Mouse (Mus musculus) MEL (cell line): ENCODE results near the gene Bfsp2. TPM values are rescaled to one million over a fixed set of nuclear protein-coding genes. Genes with fewer than 3 reads are reported as not detected.

Experiments
- DNase-seq: peaks from one replicate; pipeline ENCODE4 v3.0.0; 2011; ENCODE audit warnings: low read depth, low spot score
- H3K27ac ChIP-seq: 2 replicates; pipeline ENCODE4 v1.5.1; 2012; ENCODE audit warnings: low read depth, mild to moderate bottlenecking, control low read depth, low read length, moderate library complexity; ENCODE audit not compliant: control insufficient read depth
- H3K27me3 ChIP-seq, 2 experiments: fragments of 150-350 bp in 1 of 2; sonication (generic) in 1 of 2; 2 replicates each; pipeline ENCODE4 v1.6.1; 2012; ENCODE audit warnings: low read length in 2 of 2, mild to moderate bottlenecking in 2 of 2, improper control_type of control experiment in 1 of 2, moderate library complexity in 1 of 2; ENCODE audit not compliant: insufficient read depth in 2 of 2, control insufficient read depth in 1 of 2
- H3K36me3 ChIP-seq, 2 experiments: 2 replicates each; pipeline ENCODE4 v1.6.1; 2012 to 2014; ENCODE audit warnings: low read length in 2 of 2, improper control_type of control experiment in 1 of 2, inconsistent platforms in 1 of 2, mild to moderate bottlenecking in 1 of 2; ENCODE audit not compliant: insufficient read depth in 2 of 2, control insufficient read depth in 1 of 2
- H3K4me1 ChIP-seq, 2 experiments: fragments of 150-350 bp in 1 of 2; sonication (generic) in 1 of 2; 2 replicates each; pipeline ENCODE4 v1.6.1; 2012; ENCODE audit warnings: low read length in 2 of 2, improper control_type of control experiment in 1 of 2, mild to moderate bottlenecking in 1 of 2; ENCODE audit not compliant: insufficient read depth in 2 of 2, control insufficient read depth in 1 of 2
- H3K4me3 ChIP-seq, 2 experiments: fragments of 150-350 bp in 1 of 2; sonication (generic) in 1 of 2; 2 replicates each; pipeline ENCODE4 v1.5.1; 2012; ENCODE audit warnings: low read depth in 2 of 2, low read length in 2 of 2, mild to moderate bottlenecking in 2 of 2, moderate library complexity in 2 of 2, control low read depth in 1 of 2, improper control_type of control experiment in 1 of 2; ENCODE audit not compliant: control insufficient read depth in 1 of 2, insufficient read depth in 1 of 2
- H3K79me2 ChIP-seq: 2 replicates; pipeline ENCODE4 v1.6.1; 2012; ENCODE audit warnings: mild to moderate bottlenecking, low read length, moderate library complexity; ENCODE audit not compliant: control insufficient read depth, poor library complexity, insufficient read depth
- H3K9ac ChIP-seq: 2 replicates; pipeline ENCODE4 v1.6.1; 2012; ENCODE audit warnings: low read depth, mild to moderate bottlenecking, control low read depth, low read length, moderate library complexity; ENCODE audit not compliant: control insufficient read depth, poor library complexity, severe bottlenecking
- H3K9me3 ChIP-seq: fragments of 150-350 bp; sonication (generic); replicated peaks from 2 replicates; pipeline ENCODE4 v1.6.1; 2012; ENCODE audit warnings: mild to moderate bottlenecking, low read length, improper control_type of control experiment, moderate library complexity; ENCODE audit not compliant: insufficient read depth
- BHLHE40 ChIP-seq: IDR thresholded peaks from 2 replicates; pipeline ENCODE4 v1.6.1; 2012; ENCODE audit warnings: low read depth, mild to moderate bottlenecking, inconsistent platforms, low read length, improper control_type of control experiment, borderline replicate concordance
- CHD1 ChIP-seq: IDR thresholded peaks from 2 replicates; pipeline ENCODE4 v1.6.1; 2012; ENCODE audit warnings: low read depth, mild to moderate bottlenecking, inconsistent platforms, low read length, improper control_type of control experiment
- CTCF ChIP-seq, 3 experiments: IDR thresholded peaks in 2 of 3; conservative IDR thresholded peaks in 1 of 3; 2 replicates each; pipeline ENCODE4 v1.5.1; 2011 to 2012; ENCODE audit warnings: low read length in 3 of 3, low read depth in 2 of 3, mild to moderate bottlenecking in 2 of 3, improper control_type of control experiment in 1 of 3, inconsistent platforms in 1 of 3, mixed read lengths in 1 of 3, moderate library complexity in 1 of 3; ENCODE audit not compliant: control insufficient read depth in 1 of 3, insufficient read depth in 1 of 3, poor library complexity in 1 of 3, severe bottlenecking in 1 of 3
- ETS1 ChIP-seq: IDR thresholded peaks from 2 replicates; pipeline ENCODE4 v1.6.1; 2012; ENCODE audit warnings: low read depth, mild to moderate bottlenecking, inconsistent platforms, low read length, improper control_type of control experiment, moderate library complexity
- HCFC1 ChIP-seq: IDR thresholded peaks from 2 replicates; pipeline ENCODE4 v1.6.1; 2012; ENCODE audit warnings: low read depth, mild to moderate bottlenecking, inconsistent platforms, low read length, improper control_type of control experiment, moderate library complexity
- KAT2A ChIP-seq: conservative IDR thresholded peaks from 2 replicates; pipeline ENCODE4 v1.6.1; 2012; ENCODE audit warnings: low read depth, low read length, improper control_type of control experiment, inconsistent platforms
- MAFK ChIP-seq: IDR thresholded peaks from 2 replicates; pipeline ENCODE4 v1.6.1; 2011; ENCODE audit warnings: low read depth, mild to moderate bottlenecking, low read length, improper control_type of control experiment, borderline replicate concordance
- MAX ChIP-seq: IDR thresholded peaks from 2 replicates; pipeline ENCODE4 v1.6.1; 2011; ENCODE audit warnings: low read length, improper control_type of control experiment
- MEF2A ChIP-seq: IDR thresholded peaks from 2 replicates; pipeline ENCODE4 v1.6.1; 2014; ENCODE audit warnings: low read depth, mild to moderate bottlenecking, inconsistent platforms, low read length, improper control_type of control experiment; ENCODE audit not compliant: poor library complexity, insufficient replicate concordance, severe bottlenecking; ENCODE audit errors: extremely low read depth
- MYC ChIP-seq: IDR thresholded peaks from 2 replicates; pipeline ENCODE4 v1.6.1; 2011; ENCODE audit warnings: low read depth, mild to moderate bottlenecking, low read length, improper control_type of control experiment, moderate library complexity
- NELFE ChIP-seq: IDR thresholded peaks from 2 replicates; pipeline ENCODE4 v1.6.1; 2011; ENCODE audit warnings: low read depth, low read length, improper control_type of control experiment
- NRF1 ChIP-seq: IDR thresholded peaks from 2 replicates; pipeline ENCODE4 v1.6.1; 2014; ENCODE audit warnings: low read depth, mild to moderate bottlenecking, inconsistent platforms, low read length, improper control_type of control experiment, moderate library complexity; ENCODE audit not compliant: poor library complexity, insufficient read depth, severe bottlenecking
- POLR2A ChIP-seq, 2 experiments: IDR thresholded peaks; 2 replicates each; pipeline ENCODE4 v1.6.1; 2011 to 2012; ENCODE audit warnings: low read length in 2 of 2, mild to moderate bottlenecking in 2 of 2, control low read depth in 1 of 2, improper control_type of control experiment in 1 of 2, low read depth in 1 of 2, moderate library complexity in 1 of 2; ENCODE audit not compliant: control insufficient read depth in 1 of 2, insufficient read depth in 1 of 2, poor library complexity in 1 of 2
- POLR2AphosphoS5 ChIP-seq: IDR thresholded peaks from 2 replicates; pipeline ENCODE4 v1.6.1; 2012; ENCODE audit warnings: low read depth, borderline replicate concordance, mild to moderate bottlenecking, inconsistent platforms, low read length, moderate library complexity, mixed read lengths
- RAD21 ChIP-seq: IDR thresholded peaks from 2 replicates; pipeline ENCODE4 v1.6.1; 2011; ENCODE audit warnings: mild to moderate bottlenecking, low read depth, low read length, improper control_type of control experiment
- RCOR1 ChIP-seq: IDR thresholded peaks from 2 replicates; pipeline ENCODE4 v1.6.1; 2012; ENCODE audit warnings: low read depth, mild to moderate bottlenecking, inconsistent platforms, low read length, improper control_type of control experiment
- SIN3A ChIP-seq: IDR thresholded peaks from 2 replicates; pipeline ENCODE4 v1.6.1; 2012; ENCODE audit warnings: low read length, improper control_type of control experiment, inconsistent platforms
- SMC3 ChIP-seq: IDR thresholded peaks from 2 replicates; pipeline ENCODE4 v1.6.1; 2011; ENCODE audit warnings: low read depth, low read length, improper control_type of control experiment
- TCF12 ChIP-seq: IDR thresholded peaks from 2 replicates; pipeline ENCODE4 v1.6.1; 2014; ENCODE audit warnings: low read depth, mild to moderate bottlenecking, inconsistent platforms, low read length, improper control_type of control experiment, moderate library complexity
- UBTF ChIP-seq: IDR thresholded peaks from 2 replicates; pipeline ENCODE4 v1.6.1; 2012; ENCODE audit warnings: low read depth, mild to moderate bottlenecking, inconsistent platforms, low read length, improper control_type of control experiment, moderate library complexity, borderline replicate concordance; ENCODE audit not compliant: insufficient read depth
- USF1 ChIP-seq: IDR thresholded peaks from 2 replicates; pipeline ENCODE4 v1.6.1; 2014; ENCODE audit warnings: low read depth, mild to moderate bottlenecking, inconsistent platforms, low read length, improper control_type of control experiment, moderate library complexity
- ZC3H11A ChIP-seq: IDR thresholded peaks from 2 replicates; pipeline ENCODE4 v1.6.1; 2012; ENCODE audit warnings: low read depth, mild to moderate bottlenecking, inconsistent platforms, low read length, improper control_type of control experiment
- ZKSCAN1 ChIP-seq: IDR thresholded peaks from 2 replicates; pipeline ENCODE4 v1.6.1; 2012; ENCODE audit warnings: low read depth, mild to moderate bottlenecking, inconsistent platforms, low read length, improper control_type of control experiment, moderate library complexity
- ZMIZ1 ChIP-seq: IDR thresholded peaks from 2 replicates; pipeline ENCODE4 v1.6.1; 2012; ENCODE audit warnings: low read depth, mild to moderate bottlenecking, inconsistent platforms, low read length, improper control_type of control experiment, moderate library complexity
- ZNF384 ChIP-seq: IDR thresholded peaks from 2 replicates; pipeline ENCODE4 v1.6.1; 2012; ENCODE audit warnings: low read depth, mild to moderate bottlenecking, inconsistent platforms, low read length, improper control_type of control experiment
- polyA plus RNA-seq, 2 experiments: library from polyadenylated mRNA; stranded (reverse) in 1 of 2; unstranded in 1 of 2; fragments of >175 nt in 1 of 2; fragments of >200 nt in 1 of 2; gene quantifications; 2 replicates each; pipeline versions ENCODE4 v1.2.1 to v1.2.4; 2012; ENCODE audit warnings: low replicate concordance in 2 of 2, low read depth in 1 of 2; ENCODE audit not compliant: insufficient read length in 2 of 2, insufficient read depth in 1 of 2, missing spikeins in 1 of 2
- total RNA-seq: library from RNA; depleted of rRNA; stranded (reverse); fragments of 300-350 nt; gene quantifications from 2 replicates; pipeline ENCODE4 v1.2.3, GENCODE M21; 2012

The Bfsp2 gene
- total and polyA plus RNA-seq, 3 experiments = 0.27 to 2.4 TPM; not detected in 1

GRCm38 (mm10) chr9:103379199-103379598 is 101.0 kb downstream of the Bfsp2 start:
- Histone ChIP-seq H3K27ac (no peak overlapping the region), H3K9ac (no peak overlapping the region), H3K9me3 (no peaks in the 10 kb centered on the region), H3K4me1 (no peaks in the 10 kb centered on the region), H3K4me3 (no peak overlapping the region), H3K79me2 (no peaks in the 10 kb centered on the region), H3K27me3 (no peaks in the 10 kb centered on the region), H3K36me3 (no peaks in the 10 kb centered on the region)
- TF ChIP-seq SMC3 (no peak), ZC3H11A (no peak), KAT2A (no peak), RAD21 (no peak), ZNF384 (no peak), POLR2AphosphoS5 (no peak), MAFK (no peak), RCOR1 (no peak), POLR2A (IDR thresholded peaks at IDR 0.05; ENCODE audit: control insufficient read depth in 1 of 2, insufficient read depth in 1 of 2, low read depth in 1 of 2, low read length in 2 of 2, poor library complexity in 1 of 2) (no peak), ZMIZ1 (no peak), USF1 (no peak)
- no peak for DNase-seq

GRCm38 (mm10) chr9:103378686-103379085 is 101.5 kb downstream of the Bfsp2 start:
- H3K36me3 ChIP-seq = no peaks in the 10 kb centered on the region
- H3K27ac ChIP-seq = no peak overlapping the region
- DNase-seq = no peak

More at GRCm38 (mm10) chr9:103378686-103379085, 101.5 kb downstream of the Bfsp2 start:
- Histone ChIP-seq H3K9me3 (no peaks in the 10 kb centered on the region), H3K27me3 (no peaks in the 10 kb centered on the region)
- TF ChIP-seq TCF12 (no peak), MYC (no peak), NRF1 (no peak), SMC3 (no peak), CTCF (IDR thresholded peaks at IDR 0.05 in 2 of 3, conservative IDR thresholded peaks at IDR 0.05 in 1 of 3; ENCODE audit: control insufficient read depth in 1 of 3, insufficient read depth in 1 of 3, low read depth in 2 of 3, low read length in 3 of 3, poor library complexity in 1 of 3, severe bottlenecking in 1 of 3) (no peak), CHD1 (no peak), POLR2AphosphoS5 (no peak), MAFK (no peak), KAT2A (no peak), MEF2A (no peak), MAX (no peak), USF1 (no peak), ZKSCAN1 (no peak), SIN3A (no peak), UBTF (no peak), BHLHE40 (no peak), ETS1 (no peak), NELFE (no peak), HCFC1 (no peak), POLR2A (IDR thresholded peaks at IDR 0.05; ENCODE audit: control insufficient read depth in 1 of 2, insufficient read depth in 1 of 2, low read depth in 1 of 2, low read length in 2 of 2, poor library complexity in 1 of 2) (no peak)
- TF ChIP-seq, all 39 proteins: peak for 0
- Histone ChIP-seq H3K4me3 (no peak overlapping the region), H3K4me1 (no peaks in the 10 kb centered on the region), H3K79me2 (no peaks in the 10 kb centered on the region), H3K9ac (no peak overlapping the region)
